In genomic region chr4:130048203-130048479, GRCm38 (mm10) we compare ENCODE assay signal across 8 mouse cellular contexts. TPM values are rescaled to one million over a fixed set of nuclear protein-coding genes. Genes with fewer than 3 reads are reported as not detected.
DNase-seq lines count a peak whose midpoint lies in the region; ATAC-seq and TF ChIP-seq lines count a peak whose summit lies in the region.

No protein-coding gene starts in this region.

- peak; percentile 14; the same call in 1 of the 2 replicates for ATAC-seq in kidney, embryonic 14.5 days (ENCODE audit: low FRiP score, low TSS enrichment)
- ATAC-seq in hindbrain, postnatal 0 days, result no peak
- ATAC-seq in midbrain, postnatal 0 days (ENCODE audit: low FRiP score), result 0 out of 2 replicates have a peak, but pooled peaks have one; percentile 13

- peak overlapping the region; percentile 72 for H3K9ac ChIP-seq in kidney, embryonic 14.5 days (ENCODE audit: low read depth, low read length)
- peak overlapping the region; percentile 60; the same call in 1 of the 2 replicates for H3K9ac ChIP-seq in hindbrain, postnatal 0 days (replicated peaks; ENCODE audit: low read length)
- H3K9ac ChIP-seq in midbrain, postnatal 0 days (replicated peaks; ENCODE audit: low read length, poor library complexity, severe bottlenecking), result peak overlapping the region; percentile 58

- intact Hi-C loops in left cerebral cortex, postnatal 36 days (cut with DNase I), result loop anchor here (5.0 kb wide), 1 partner anchor 34 kb away; no protein-coding TSS in a partner anchor

- H3K4me1 ChIP-seq in kidney, embryonic 14.5 days (ENCODE audit: control insufficient read depth, insufficient read depth, low read length), result peaks cover 22% of the 10 kb centered on the region
- H3K4me1 ChIP-seq in cortical plate, adult 2 months (ENCODE audit: control insufficient read depth, insufficient read depth, low read length), result peaks cover 1% of the 10 kb centered on the region; the same call in 1 of the 2 replicates
- peaks cover 14% of the 10 kb centered on the region for H3K4me1 ChIP-seq in hindbrain, postnatal 0 days (ENCODE audit: insufficient read depth, low read length)
- H3K4me1 ChIP-seq in midbrain, postnatal 0 days (ENCODE audit: insufficient read depth, low read length), result peaks cover 9% of the 10 kb centered on the region; the same call in 1 of the 2 replicates

- H3K27me3 ChIP-seq in kidney, embryonic 14.5 days (ENCODE audit: control insufficient read depth, insufficient read depth, low read length), result no peaks in the 10 kb centered on the region
- peaks cover 5% of the 10 kb centered on the region; the same call in 1 of the 2 replicates for H3K27me3 ChIP-seq in hindbrain, postnatal 0 days (ENCODE audit: insufficient read depth, low read length)
- no peaks in the 10 kb centered on the region for H3K27me3 ChIP-seq in midbrain, postnatal 0 days (ENCODE audit: insufficient read depth, low read length)

- no peaks in the 10 kb centered on the region; the same call in 1 of the 2 replicates for H3K36me3 ChIP-seq in kidney, embryonic 14.5 days (ENCODE audit: control insufficient read depth, insufficient read depth, low read length)
- H3K36me3 ChIP-seq in hindbrain, postnatal 0 days (ENCODE audit: insufficient read depth, low read length), result no peaks in the 10 kb centered on the region
- no peaks in the 10 kb centered on the region for H3K36me3 ChIP-seq in midbrain, postnatal 0 days (ENCODE audit: insufficient read depth, low read length)

- no peak for TF ChIP-seq CTCF in cortical plate, adult 2 months (IDR thresholded peaks at IDR 0.05; ENCODE audit: extremely low read depth, insufficient read depth, low read length)
- TF ChIP-seq CTCF in hindbrain, postnatal 0 days (IDR thresholded peaks at IDR 0.05; ENCODE audit: low read depth), result no peak
- TF ChIP-seq CTCF in midbrain, postnatal 0 days (IDR thresholded peaks at IDR 0.05), result no peak

- DNase-seq in kidney, adult 9 months, result no peak
- no peak for DNase-seq in hindbrain, postnatal 0 days (ENCODE audit: low spot score)
- DNase-seq in midbrain, postnatal 0 days (ENCODE audit: low spot score), result no peak
- no peak for DNase-seq in layer of hippocampus, postnatal 36 days
- DNase-seq in urinary bladder, adult 2 months (ENCODE audit: low spot score), result no peak
- DNase-seq in left cerebral cortex, postnatal 36 days (ENCODE audit: low spot score in 2 of 2), result no peak

- peak overlapping the region; percentile 45 for H3K4me3 ChIP-seq in kidney, embryonic 14.5 days (ENCODE audit: low read length)
- peak overlapping the region; percentile 31; the same call in 1 of the 2 replicates for H3K4me3 ChIP-seq in cortical plate, adult 2 months (ENCODE audit: insufficient read depth, low read length)
- H3K4me3 ChIP-seq in hindbrain, postnatal 0 days (ENCODE audit: low read length), result peak overlapping the region; percentile 37; the same call in 1 of the 2 replicates
- H3K4me3 ChIP-seq in midbrain, postnatal 0 days (ENCODE audit: low read depth, low read length), result peak overlapping the region; percentile 35

- 34% methylated on average over 4 of the region's 4 CpGs for WGBS in kidney, embryonic 14.5 days
- 38% methylated on average over 4 of the region's 4 CpGs for WGBS in hindbrain, postnatal 0 days
- WGBS in midbrain, postnatal 0 days, result 59% methylated on average over 4 of the region's 4 CpGs

- peak overlapping the region; percentile 82 for H3K4me2 ChIP-seq in kidney, embryonic 14.5 days (replicated peaks; ENCODE audit: low read depth, low read length)
- H3K4me2 ChIP-seq in hindbrain, postnatal 0 days (ENCODE audit: low read depth, low read length), result peak overlapping the region; percentile 67
- peak overlapping the region; percentile 65 for H3K4me2 ChIP-seq in midbrain, postnatal 0 days (ENCODE audit: low read depth, low read length, poor library complexity, severe bottlenecking)

- TF ChIP-seq POLR2A in cortical plate, adult 2 months (IDR thresholded peaks at IDR 0.05; ENCODE audit: extremely low read depth, insufficient read depth, low read length), result no peak

- H3K9me3 ChIP-seq in kidney, embryonic 14.5 days (ENCODE audit: control insufficient read depth, low read length), result 0 out of 2 replicates have a peak, but pooled peaks cover 2% of the 10 kb centered on the region
- H3K9me3 ChIP-seq in hindbrain, postnatal 0 days (ENCODE audit: low read length), result no peaks in the 10 kb centered on the region
- no peaks in the 10 kb centered on the region for H3K9me3 ChIP-seq in midbrain, postnatal 0 days (ENCODE audit: low read length)

- H3K27ac ChIP-seq in kidney, embryonic 14.5 days (ENCODE audit: low read depth, low read length), result peak overlapping the region; percentile 91
- no peak overlapping the region for H3K27ac ChIP-seq in cortical plate, adult 2 months (ENCODE audit: insufficient read depth, low read length)
- H3K27ac ChIP-seq in hindbrain, postnatal 0 days, result peak overlapping the region; percentile 64
- peak overlapping the region; percentile 59; the same call in 1 of the 2 replicates for H3K27ac ChIP-seq in midbrain, postnatal 0 days (ENCODE audit: low read depth, low read length)

RNA-seq across cellular contexts. Expression of gene Col16a1, which starts 0.5 kb away (rescaled TPM):
- polyA plus RNA-seq in kidney, embryonic 14.5 days (2014; fragmentation: Nextera tagmentation; extraction: Ambion mirVana), result 27.6 and 28.1 TPM in 2 replicates
- polyA plus RNA-seq in cortical plate, adult 2 months (2012; rRNA removed), result 35.6 and 41.0 TPM in 2 replicates
- 19.9 and 21.5 TPM in 2 replicates for total RNA-seq in hindbrain, postnatal 0 days (2014; rRNA removed)
- 13.1 and 13.8 TPM in 2 replicates for polyA plus RNA-seq in hindbrain, postnatal 0 days (2015; fragmentation: Nextera tagmentation; extraction: Ambion mirVana)
- 31.1 and 43.9 TPM in 2 replicates for total RNA-seq in midbrain, postnatal 0 days (2014; rRNA removed)
- 12.5 and 13.8 TPM in 2 replicates for polyA plus RNA-seq in midbrain, postnatal 0 days (2015; fragmentation: Nextera tagmentation; extraction: Ambion mirVana)
- total RNA-seq in layer of hippocampus, postnatal 36 days (2021), result 10 to 100 TPM; 12.4 to 16.3 TPM
- 97.7 and 118 TPM in 2 replicates for polyA plus RNA-seq in urinary bladder, adult 2 months (2012; rRNA removed)
- 10 to 100 TPM; 15.9 to 21.4 TPM for total RNA-seq in left cerebral cortex, postnatal 36 days (2021)

RNA-seq across cellular contexts. Expression of gene Pef1, which starts 54.2 kb away (rescaled TPM):
- polyA plus RNA-seq in kidney, embryonic 14.5 days (2014; fragmentation: Nextera tagmentation; extraction: Ambion mirVana), result 77.3 and 85.9 TPM in 2 replicates
- 89.9 and 91.8 TPM in 2 replicates for polyA plus RNA-seq in cortical plate, adult 2 months (2012; rRNA removed)
- total RNA-seq in hindbrain, postnatal 0 days (2014; rRNA removed), result 82.6 and 93.4 TPM in 2 replicates
- polyA plus RNA-seq in hindbrain, postnatal 0 days (2015; fragmentation: Nextera tagmentation; extraction: Ambion mirVana), result 59.8 and 62.0 TPM in 2 replicates
- 49.8 and 61.5 TPM in 2 replicates for total RNA-seq in midbrain, postnatal 0 days (2014; rRNA removed)
- 59.5 and 67.3 TPM in 2 replicates for polyA plus RNA-seq in midbrain, postnatal 0 days (2015; fragmentation: Nextera tagmentation; extraction: Ambion mirVana)
- 10 to 100 TPM; 63.7 TPM for total RNA-seq in layer of hippocampus, postnatal 36 days (2021)
- polyA plus RNA-seq in urinary bladder, adult 2 months (2012; rRNA removed), result 73.2 and 82.1 TPM in 2 replicates
- total RNA-seq in left cerebral cortex, postnatal 36 days (2021), result 10 to 100 TPM; 66.4 to 74.5 TPM
